In the genomic region with DNA sequence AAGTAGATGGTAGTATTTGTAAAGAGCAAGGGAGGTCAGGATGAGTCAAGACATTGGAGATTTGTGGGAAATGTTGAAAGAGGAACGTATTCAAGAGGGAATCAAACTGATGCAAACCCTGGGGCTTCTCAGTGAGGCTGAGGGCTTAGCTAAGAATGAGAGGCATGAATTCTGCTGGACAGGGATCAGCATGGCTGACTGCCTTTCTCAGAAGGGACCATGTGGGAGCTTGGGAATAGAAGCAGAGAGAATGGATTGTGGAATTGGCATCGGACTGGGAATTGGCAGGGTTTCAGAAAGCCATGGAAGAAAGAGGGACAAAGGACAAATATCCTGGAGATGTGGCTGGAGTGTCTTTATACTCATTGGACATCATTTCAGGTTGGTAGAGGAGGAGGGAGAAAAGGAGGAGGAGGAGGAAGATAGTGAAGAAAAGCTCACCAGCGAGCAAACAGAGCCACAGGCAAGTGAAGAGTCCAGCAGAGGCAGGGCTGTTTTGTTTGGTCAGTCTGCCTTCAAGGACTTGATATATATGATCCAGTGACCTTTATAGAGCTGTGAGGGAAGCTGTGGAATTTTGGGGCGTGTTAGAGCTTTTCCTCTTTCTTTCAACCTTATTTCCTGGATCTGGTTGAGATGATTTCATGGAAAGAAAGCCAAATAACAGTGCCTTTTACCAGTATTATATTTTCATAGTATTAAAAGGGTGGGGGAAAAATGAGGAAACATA, we compare ENCODE assay signal across 10 mouse cellular contexts. TPM values are rescaled to one million over a fixed set of nuclear protein-coding genes. Genes with fewer than 3 reads are reported as not detected.
DNase-seq lines count a peak whose midpoint lies in the region; ATAC-seq and TF ChIP-seq lines count a peak whose summit lies in the region.
"Had no signal": no experiment of that assay in that cellular context is flagged by ENCODE, and none has a peak within 500 bp of the region (broad histone marks: within the 10 kb centered on the region; RNA-seq: fewer than 3 reads in every experiment).

No protein-coding gene starts in this region.

- H3K27ac ChIP-seq in lung, embryonic 14.5 days (ENCODE audit: low read depth): no peak overlapping the region
- H3K27ac ChIP-seq: forebrain, embryonic 15.5 days had no signal

- H3ac ChIP-seq in myocyte (ENCODE audit: control insufficient read depth, insufficient read length): no peak overlapping the region

- H3K4me2 ChIP-seq in lung, embryonic 14.5 days: no peak overlapping the region
- H3K4me2 ChIP-seq in myocyte (ENCODE audit: low read depth): peak overlapping the region; percentile 94
- H3K4me2 ChIP-seq: forebrain, embryonic 15.5 days had no signal

- no peaks in the 10 kb centered on the region for H3K27me3 ChIP-seq in lung, embryonic 14.5 days (ENCODE audit: insufficient read depth, low read length)
- no peaks in the 10 kb centered on the region for H3K27me3 ChIP-seq in myocyte (ENCODE audit: control insufficient read depth, insufficient read depth, insufficient read length)
- H3K27me3 ChIP-seq: forebrain, embryonic 15.5 days had no signal

- no peak for TF ChIP-seq CTCF in lung, embryonic 14.5 days (IDR thresholded peaks at IDR 0.05; ENCODE audit: low read depth)

- H3K4me3 ChIP-seq in lung, embryonic 14.5 days (ENCODE audit: low read depth, low read length): no peak overlapping the region
- no peak overlapping the region for H3K4me3 ChIP-seq in myocyte
- H3K4me3 ChIP-seq: forebrain, embryonic 15.5 days had no signal

- peaks cover 17% of the 10 kb centered on the region for H3K4me1 ChIP-seq in lung, embryonic 14.5 days (ENCODE audit: insufficient read depth)
- H3K4me1 ChIP-seq: forebrain, embryonic 15.5 days had no signal

- H3K9me3 ChIP-seq in lung, embryonic 14.5 days (ENCODE audit: low read depth, low read length): no peaks in the 10 kb centered on the region
- H3K9me3 ChIP-seq: forebrain, embryonic 15.5 days had no signal

- no peak for ATAC-seq in lung, embryonic 14.5 days (ENCODE audit: insufficient read depth)
- ATAC-seq: forebrain, embryonic 15.5 days had no signal

- H3K9ac ChIP-seq in lung, embryonic 14.5 days: no peak overlapping the region
- H3K9ac ChIP-seq: forebrain, embryonic 15.5 days had no signal

- peaks cover 87% of the 10 kb centered on the region for H3K79me2 ChIP-seq in myocyte (ENCODE audit: control insufficient read depth, insufficient read depth)

- 30% methylated on average over 4 of the region's 4 CpGs for WGBS in lung, embryonic 14.5 days

- no peaks in the 10 kb centered on the region for H3K36me3 ChIP-seq in lung, embryonic 14.5 days (ENCODE audit: insufficient read depth)
- peaks cover 7% of the 10 kb centered on the region for H3K36me3 ChIP-seq in myocyte (ENCODE audit: control insufficient read depth, insufficient read depth)
- H3K36me3 ChIP-seq: forebrain, embryonic 15.5 days had no signal

- TF ChIP-seq POLR2A in myocyte (IDR thresholded peaks at IDR 0.05; ENCODE audit: insufficient read length, low read depth): no peak

- peak; percentile 8 to 35 for DNase-seq in adrenal gland, postnatal 36 days
- no peak for DNase-seq in adrenal gland, adult 8-10 months
- peak; percentile 36 for DNase-seq in lung, embryonic 14.5 days
- no peak for DNase-seq in lung, postnatal 25 days (ENCODE audit: low spot score)
- peak; percentile 58 for DNase-seq in kidney, adult 18-20 months
- no peak for DNase-seq in c-Kit-positive CD71-positive TER-119-positive erythroid progenitor cells, embryonic 14.5 days (ENCODE audit: low spot score)
- DNase-seq in layer of hippocampus, adult 11-12 months (ENCODE audit: low spot score): no peak
- DNase-seq: cerebellum, adult 2 months had no signal

TF ChIP-seq in myocyte, 11 proteins besides CTCF, POLR2A, EP300 and RAD21:
- TF ChIP-seq E2F4 (IDR thresholded peaks at IDR 0.05; ENCODE audit: insufficient read depth) (no peak), CEBPB (IDR thresholded peaks at IDR 0.05; ENCODE audit: insufficient read depth, poor library complexity, severe bottlenecking) (0 out of 2 replicates have a peak, but pooled peaks have one; percentile 15)
TF ChIP-seq in myocyte: peak in this region for 1.

RNA-seq across cellular contexts. Expression of a gene that starts 7.4 kb away (rescaled TPM):
- total RNA-seq in adrenal gland, postnatal 36 days (2021): 10 to 100 TPM; 55.2 to 71.3 TPM
- total RNA-seq in adrenal gland, adult 8-10 months (2022): 10 to 100 TPM; 40.3 to 67.0 (median 50.5) TPM
- polyA plus RNA-seq in lung, embryonic 14.5 days (2014; fragmentation: Nextera tagmentation; extraction: Ambion mirVana): 11.7 and 12.4 TPM in 2 replicates
- polyA plus RNA-seq in myocyte (2012; fragmentation: generic; extraction: Trizol): 26.9 TPM

Comparison
In these comparisons a context has a peak if more than half of its experiments do, and no peak if none do; other contexts are left out.
1. DNase-seq: peak in adrenal gland, postnatal 36 days (2 of 2), lung, embryonic 14.5 days (single experiment) and kidney, adult 18-20 months (single experiment); none in adrenal gland, adult 8-10 months (single experiment), lung, postnatal 25 days (single experiment), c-Kit-positive CD71-positive TER-119-positive erythroid progenitor cells, embryonic 14.5 days (single experiment) and layer of hippocampus, adult 11-12 months (single experiment).